Comparison of ENCODE assay signal across 8 mouse cellular contexts in the genomic region with DNA sequence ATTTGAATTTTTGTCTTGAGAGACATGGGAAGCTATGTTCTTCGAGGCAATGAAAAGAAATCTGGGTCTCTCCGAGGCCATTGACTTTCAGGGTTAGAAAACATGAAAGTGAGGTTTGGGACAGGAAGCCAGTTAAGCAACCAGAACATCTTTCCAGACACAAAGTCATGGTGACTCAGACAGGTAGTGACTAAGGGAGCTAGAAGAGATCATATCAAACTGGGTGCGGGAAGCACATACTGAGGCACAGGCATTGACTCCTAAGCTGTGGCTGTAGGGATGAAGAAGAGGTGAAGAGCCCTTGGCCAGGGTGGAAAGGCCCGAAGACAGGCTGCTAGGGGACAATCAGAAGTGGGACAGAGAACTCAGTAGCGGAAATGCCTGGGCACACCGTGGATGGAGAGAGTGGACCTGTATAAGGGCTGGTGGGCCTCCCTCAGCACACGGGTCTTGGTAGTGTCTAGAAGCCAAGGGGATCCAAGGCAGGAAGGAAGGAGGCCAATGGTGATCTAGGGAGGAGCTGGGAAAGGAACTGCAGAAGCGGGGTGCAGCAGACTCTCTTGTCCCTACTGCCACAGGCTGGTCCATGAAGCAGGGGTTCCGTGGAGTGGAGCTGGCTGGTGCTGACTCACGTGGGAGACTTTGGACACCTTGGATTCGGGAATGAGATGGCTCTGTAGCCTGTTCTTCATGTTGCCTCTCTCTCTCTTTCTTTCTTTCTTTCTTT. TPM values are rescaled to one million over a fixed set of nuclear protein-coding genes. Genes with fewer than 3 reads are reported as not detected.
A peak's percentile ranks its signal among the peaks of the same experiment; 100 is the strongest.
DNase-seq lines count a peak whose midpoint lies in the region; ATAC-seq lines count a peak whose summit lies in the region.

No protein-coding gene starts in this region.

- no peak overlapping the region for H3K27ac ChIP-seq in heart, embryonic 14.5 days (replicated peaks in 1 of 2; ENCODE audit: control insufficient read depth in 1 of 2, insufficient read depth in 1 of 2, low read depth in 2 of 2, low read length in 2 of 2)
- peak overlapping the region; percentile 99 for H3K27ac ChIP-seq in hindbrain, embryonic 10.5 days

- peak overlapping the region; percentile 91 for H3K4me2 ChIP-seq in heart, embryonic 14.5 days (ENCODE audit: low read length)

- WGBS in heart, embryonic 14.5 days, result 83% methylated on average over 11 of the region's 11 CpGs
- WGBS in hindbrain, embryonic 10.5 days, result 86% methylated on average over 11 of the region's 11 CpGs

- ATAC-seq in heart, embryonic 14.5 days (ENCODE audit: insufficient number of reproducible peaks, insufficient read depth, low FRiP score, low read depth), result no peak
- ATAC-seq in megakaryocyte progenitor cell, adult 5-6 weeks (replicated peaks; ENCODE audit: poor library complexity), result 0 out of 2 replicates have a peak, but pooled peaks have one; percentile 8
- ATAC-seq in megakaryocyte-erythroid progenitor cell, adult 5-6 weeks (replicated peaks; ENCODE audit: low FRiP score, low TSS enrichment, poor library complexity, severe bottlenecking), result no peak

- peak overlapping the region; percentile 97 for H3K9ac ChIP-seq in heart, embryonic 14.5 days (ENCODE audit: low read length)

- no peak for DNase-seq in heart, postnatal 36 days
- peak; percentile 62 for DNase-seq in MN1 (ENCODE audit: low spot score)
- no peak for DNase-seq in hindbrain, embryonic 10.5 days (ENCODE audit: low spot score)
- DNase-seq in urinary bladder, postnatal 36 days (ENCODE audit: low spot score in 2 of 2), result no peak
- no peak for DNase-seq in retina, postnatal 1 day

- peaks cover 7% of the 10 kb centered on the region for H3K36me3 ChIP-seq in heart, embryonic 14.5 days (ENCODE audit: control insufficient read depth, insufficient read depth, low read length)
- peaks cover 20% of the 10 kb centered on the region for H3K36me3 ChIP-seq in hindbrain, embryonic 10.5 days

- peaks cover 2 to 17% of the 10 kb centered on the region in 2 experiments; a peak in 2 of 4 replicates for H3K4me1 ChIP-seq in heart, embryonic 14.5 days (ENCODE audit: control insufficient read depth in 2 of 2, insufficient read depth in 2 of 2, low read length in 2 of 2)
- H3K4me1 ChIP-seq in hindbrain, embryonic 10.5 days (replicated peaks), result peaks cover 65% of the 10 kb centered on the region

- H3K9me3 ChIP-seq in heart, embryonic 14.5 days (ENCODE audit: control insufficient read depth, low read length), result no peaks in the 10 kb centered on the region
- H3K9me3 ChIP-seq in hindbrain, embryonic 10.5 days, result peaks cover 6% of the 10 kb centered on the region; the same call in 1 of the 2 replicates

- H3K27me3 ChIP-seq in heart, embryonic 14.5 days (ENCODE audit: control insufficient read depth, insufficient read depth, low read length), result 0 out of 2 replicates have a peak, but pooled peaks cover 4% of the 10 kb centered on the region
- H3K27me3 ChIP-seq in hindbrain, embryonic 10.5 days (ENCODE audit: insufficient read depth, poor library complexity, severe bottlenecking), result no peaks in the 10 kb centered on the region; the same call in 1 of the 2 replicates

- intact Hi-C loops in heart, postnatal 36 days (cut with DNase I), result no loop called here

- peak overlapping the region in 1 of 2 experiments; percentile 98; a peak in 2 of 4 replicates for H3K4me3 ChIP-seq in heart, embryonic 14.5 days (ENCODE audit: control insufficient read depth in 1 of 2, insufficient read depth in 1 of 2, low read depth in 1 of 2, low read length in 2 of 2)
- peak overlapping the region; percentile 99 for H3K4me3 ChIP-seq in hindbrain, embryonic 10.5 days

RNA-seq across cellular contexts. Expression of gene Blcap, which starts 3.7 kb away (rescaled TPM):
- polyA plus RNA-seq in heart, embryonic 14.5 days (2014; fragmentation: Nextera tagmentation; extraction: Ambion mirVana), result 41.0 and 41.6 TPM in 2 replicates
- 10 to 100 TPM; 46.0 to 53.7 TPM for total RNA-seq in heart, postnatal 36 days (2021)
- 78.4 and 100.0 TPM in 2 replicates for polyA plus RNA-seq in hindbrain, embryonic 10.5 days (2016; fragmentation: Nextera tagmentation; extraction: Ambion mirVana)
- 12.8 and 16.0 TPM in 2 replicates for total RNA-seq in megakaryocyte progenitor cell, adult 5-6 weeks (2015)
- total RNA-seq in megakaryocyte progenitor cell, adult 5-6 weeks (2017), result 5.1 and 8.6 TPM in 2 replicates
- 22.9 and 26.2 TPM in 2 replicates for total RNA-seq in megakaryocyte-erythroid progenitor cell, adult 5-6 weeks (2014; fragmentation: Nextera tagmentation)
- 14.6 and 16.3 TPM in 2 replicates for total RNA-seq in megakaryocyte-erythroid progenitor cell, adult 5-6 weeks (2017)

RNA-seq across cellular contexts. Expression of gene Nnat, which starts 7.5 kb away (rescaled TPM):
- polyA plus RNA-seq in heart, embryonic 14.5 days (2014; fragmentation: Nextera tagmentation; extraction: Ambion mirVana), result 34.0 and 71.8 TPM in 2 replicates
- under 1 TPM; 0.51 to 0.89 TPM for total RNA-seq in heart, postnatal 36 days (2021)
- polyA plus RNA-seq in hindbrain, embryonic 10.5 days (2016; fragmentation: Nextera tagmentation; extraction: Ambion mirVana), result 1,503 and 2,739 TPM in 2 replicates
- total RNA-seq in megakaryocyte progenitor cell, adult 5-6 weeks (2015), result 0.24 TPM in 1 of 2 replicates, not detected in the other
- total RNA-seq in megakaryocyte progenitor cell, adult 5-6 weeks (2017), result not detected in 2 replicates
- total RNA-seq in megakaryocyte-erythroid progenitor cell, adult 5-6 weeks (2014; fragmentation: Nextera tagmentation), result not detected in 2 replicates
- total RNA-seq in megakaryocyte-erythroid progenitor cell, adult 5-6 weeks (2017), result not detected in 2 replicates
